Mouse (Mus musculus): ENCODE measurements around the gene Ano6.

DNA sequence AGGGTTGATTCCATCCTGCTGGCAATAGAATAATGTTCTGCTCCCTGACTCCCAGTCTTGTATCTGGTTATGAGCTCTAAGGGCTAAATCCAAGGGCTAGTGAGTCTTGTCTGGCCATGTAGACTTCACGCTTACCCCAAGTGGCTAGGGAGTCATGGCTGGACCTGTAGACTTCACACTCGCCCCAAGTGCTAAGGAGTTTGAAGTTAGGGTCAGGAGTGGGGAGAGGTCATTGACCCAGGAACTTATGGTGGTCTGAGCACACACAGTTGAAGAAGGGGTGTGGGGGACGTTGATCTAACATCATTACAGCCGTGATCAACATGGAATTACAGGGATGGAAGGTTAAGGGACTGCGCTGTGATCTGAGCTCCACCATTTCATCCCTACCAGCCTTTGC lies 79.0 kb downstream of the Ano6 start:
- TF ChIP-seq POLR2A (IDR thresholded peaks at IDR 0.05; ENCODE audit: insufficient read length, low read depth) (no peak), MYOG (IDR thresholded peaks at IDR 0.05; ENCODE audit: control insufficient read depth in 1 of 3, insufficient read depth in 1 of 3, insufficient read length in 2 of 3, low read depth in 2 of 3) (no peak), CEBPB (IDR thresholded peaks at IDR 0.05; ENCODE audit: insufficient read depth, poor library complexity, severe bottlenecking) (no peak), USF1 (IDR thresholded peaks at IDR 0.05; ENCODE audit: low read depth) (no peak), E2F4 (IDR thresholded peaks at IDR 0.05; ENCODE audit: insufficient read depth) (no peak), TCF12 (IDR thresholded peaks at IDR 0.05; ENCODE audit: insufficient read depth, poor library complexity, severe bottlenecking) (no peak), TCF3 (IDR thresholded peaks at IDR 0.05; ENCODE audit: insufficient read length, low read depth) (no peak), SRF (IDR thresholded peaks at IDR 0.05; ENCODE audit: control insufficient read depth, insufficient read length, low read depth) (no peak), MAX (IDR thresholded peaks at IDR 0.05; ENCODE audit: low read depth) (no peak), REST (IDR thresholded peaks at IDR 0.05; ENCODE audit: insufficient read depth, insufficient read length) (no peak)

Data from myocyte (in vitro differentiated cells).